Mouse (Mus musculus): ENCODE results near the gene C1qtnf9. TPM values are rescaled to one million over a fixed set of nuclear protein-coding genes. Genes with fewer than 3 reads are reported as not detected.

Gene C1qtnf9
- polyA plus RNA-seq, 1 experiment, result not detected

- no peak for TF ChIP-seq USF1 (IDR thresholded peaks at IDR 0.05; ENCODE audit: low read depth)
- no peak for TF ChIP-seq MYOD1 (IDR thresholded peaks at IDR 0.05; ENCODE audit: control insufficient read depth, insufficient read length, low read depth)
- TF ChIP-seq CTCF (IDR thresholded peaks at IDR 0.05; ENCODE audit: control insufficient read depth, insufficient read depth, insufficient read length), result no peak
- TF ChIP-seq MYOG (IDR thresholded peaks at IDR 0.05; ENCODE audit: control insufficient read depth, extremely low read depth, insufficient read length), result no peak
- no peak for TF ChIP-seq MAX (IDR thresholded peaks at IDR 0.05)
- TF ChIP-seq FOSL1 (IDR thresholded peaks at IDR 0.05; ENCODE audit: insufficient read depth, low read length, poor library complexity, severe bottlenecking), result no peak
- TF ChIP-seq CEBPB (IDR thresholded peaks at IDR 0.05; ENCODE audit: low read depth), result no peak
- no peak overlapping the region for H3K4me3 ChIP-seq (ENCODE audit: insufficient read depth, poor library complexity, severe bottlenecking)
- H3K79me2 ChIP-seq (ENCODE audit: control insufficient read depth, insufficient read depth), result no peaks in the 10 kb centered on the region
- H3K27me3 ChIP-seq (ENCODE audit: control insufficient read depth, insufficient read depth, insufficient read length), result peaks cover 32% of the 10 kb centered on the region
- H3K79me3 ChIP-seq (ENCODE audit: low read depth), result no peaks in the 10 kb centered on the region
- H3K36me3 ChIP-seq (ENCODE audit: control insufficient read depth, insufficient read depth), result no peaks in the 10 kb centered on the region
- no peak overlapping the region for H3ac ChIP-seq (ENCODE audit: control insufficient read depth, insufficient read length, low read depth)
These were observed 3.4 kb upstream of the C1qtnf9 start for GRCm38 (mm10) chr14:60764526-60764925.

GRCm38 (mm10) chr14:60765025-60765424 lies 2.9 kb upstream of the C1qtnf9 start:
- Histone ChIP-seq H3K36me3 (ENCODE audit: control insufficient read depth, insufficient read depth) (no peaks in the 10 kb centered on the region), H3K79me2 (ENCODE audit: control insufficient read depth, insufficient read depth) (no peaks in the 10 kb centered on the region), H3K4me3 (ENCODE audit: insufficient read depth, poor library complexity, severe bottlenecking) (no peak overlapping the region), H3K27me3 (ENCODE audit: control insufficient read depth, insufficient read depth, insufficient read length) (peaks cover 32% of the 10 kb centered on the region), H3K79me3 (ENCODE audit: low read depth) (no peaks in the 10 kb centered on the region), H3ac (ENCODE audit: control insufficient read depth, insufficient read length, low read depth) (no peak overlapping the region)
- no peak for TF ChIP-seq MYOG (IDR thresholded peaks at IDR 0.05; ENCODE audit: control insufficient read depth, extremely low read depth, insufficient read length)
- no peak for TF ChIP-seq MYOD1 (IDR thresholded peaks at IDR 0.05; ENCODE audit: control insufficient read depth, insufficient read length, low read depth)
- no peak for TF ChIP-seq CTCF (IDR thresholded peaks at IDR 0.05; ENCODE audit: control insufficient read depth, insufficient read depth, insufficient read length)
- TF ChIP-seq MAX (IDR thresholded peaks at IDR 0.05), result no peak
- no peak for TF ChIP-seq CEBPB (IDR thresholded peaks at IDR 0.05; ENCODE audit: low read depth)
- no peak for TF ChIP-seq USF1 (IDR thresholded peaks at IDR 0.05; ENCODE audit: low read depth)
- TF ChIP-seq FOSL1 (IDR thresholded peaks at IDR 0.05; ENCODE audit: insufficient read depth, low read length, poor library complexity, severe bottlenecking), result no peak

GRCm38 (mm10) chr14:60769340-60769739 lies 1.4 kb downstream of the C1qtnf9 start:
- Histone ChIP-seq H3K79me3 (ENCODE audit: low read depth) (no peaks in the 10 kb centered on the region), H3K36me3 (ENCODE audit: control insufficient read depth, insufficient read depth) (no peaks in the 10 kb centered on the region), H3K79me2 (ENCODE audit: control insufficient read depth, insufficient read depth) (no peaks in the 10 kb centered on the region), H3ac (ENCODE audit: control insufficient read depth, insufficient read length, low read depth) (no peak overlapping the region), H3K27me3 (ENCODE audit: control insufficient read depth, insufficient read depth, insufficient read length) (peaks cover 38% of the 10 kb centered on the region), H3K4me3 (ENCODE audit: insufficient read depth, poor library complexity, severe bottlenecking) (no peak overlapping the region)
- TF ChIP-seq MYOD1 (IDR thresholded peaks at IDR 0.05; ENCODE audit: control insufficient read depth, insufficient read length, low read depth) (no peak), USF1 (IDR thresholded peaks at IDR 0.05; ENCODE audit: low read depth) (no peak), CEBPB (IDR thresholded peaks at IDR 0.05; ENCODE audit: low read depth) (no peak), MAX (IDR thresholded peaks at IDR 0.05) (no peak), MYOG (IDR thresholded peaks at IDR 0.05; ENCODE audit: control insufficient read depth, extremely low read depth, insufficient read length) (no peak), CTCF (IDR thresholded peaks at IDR 0.05; ENCODE audit: control insufficient read depth, insufficient read depth, insufficient read length) (no peak), FOSL1 (IDR thresholded peaks at IDR 0.05; ENCODE audit: insufficient read depth, low read length, poor library complexity, severe bottlenecking) (no peak)

GRCm38 (mm10) chr14:60770594-60770993 lies 2.7 kb downstream of the C1qtnf9 start:
- H3K79me2 ChIP-seq (ENCODE audit: control insufficient read depth, insufficient read depth), result no peaks in the 10 kb centered on the region
- no peak for TF ChIP-seq CEBPB (IDR thresholded peaks at IDR 0.05; ENCODE audit: low read depth)
- no peak overlapping the region for H3K4me3 ChIP-seq (ENCODE audit: insufficient read depth, poor library complexity, severe bottlenecking)
- no peaks in the 10 kb centered on the region for H3K79me3 ChIP-seq (ENCODE audit: low read depth)
- no peaks in the 10 kb centered on the region for H3K36me3 ChIP-seq (ENCODE audit: control insufficient read depth, insufficient read depth)
- no peak overlapping the region for H3ac ChIP-seq (ENCODE audit: control insufficient read depth, insufficient read length, low read depth)
- peaks cover 34% of the 10 kb centered on the region for H3K27me3 ChIP-seq (ENCODE audit: control insufficient read depth, insufficient read depth, insufficient read length)

GRCm38 (mm10) chr14:60771057-60771456 lies 3.1 kb downstream of the C1qtnf9 start:
- Histone ChIP-seq H3ac (ENCODE audit: control insufficient read depth, insufficient read length, low read depth) (no peak overlapping the region), H3K27me3 (ENCODE audit: control insufficient read depth, insufficient read depth, insufficient read length) (peaks cover 29% of the 10 kb centered on the region), H3K36me3 (ENCODE audit: control insufficient read depth, insufficient read depth) (no peaks in the 10 kb centered on the region), H3K79me3 (ENCODE audit: low read depth) (no peaks in the 10 kb centered on the region), H3K4me3 (ENCODE audit: insufficient read depth, poor library complexity, severe bottlenecking) (no peak overlapping the region), H3K79me2 (ENCODE audit: control insufficient read depth, insufficient read depth) (no peaks in the 10 kb centered on the region)
- TF ChIP-seq CEBPB (IDR thresholded peaks at IDR 0.05; ENCODE audit: low read depth) (no peak), MYOG (IDR thresholded peaks at IDR 0.05; ENCODE audit: control insufficient read depth, extremely low read depth, insufficient read length) (no peak), MAX (IDR thresholded peaks at IDR 0.05) (no peak), MYOD1 (IDR thresholded peaks at IDR 0.05; ENCODE audit: control insufficient read depth, insufficient read length, low read depth) (no peak), CTCF (IDR thresholded peaks at IDR 0.05; ENCODE audit: control insufficient read depth, insufficient read depth, insufficient read length) (peak; percentile 83)

- TF ChIP-seq CTCF (IDR thresholded peaks at IDR 0.05; ENCODE audit: control insufficient read depth, insufficient read depth, insufficient read length), result no peak
- no peak for TF ChIP-seq MYOD1 (IDR thresholded peaks at IDR 0.05; ENCODE audit: control insufficient read depth, insufficient read length, low read depth)
- TF ChIP-seq CEBPB (IDR thresholded peaks at IDR 0.05; ENCODE audit: low read depth), result no peak
- TF ChIP-seq USF1 (IDR thresholded peaks at IDR 0.05; ENCODE audit: low read depth), result no peak
- no peak for TF ChIP-seq MAX (IDR thresholded peaks at IDR 0.05)
- no peak for TF ChIP-seq FOSL1 (IDR thresholded peaks at IDR 0.05; ENCODE audit: insufficient read depth, low read length, poor library complexity, severe bottlenecking)
- TF ChIP-seq MYOG (IDR thresholded peaks at IDR 0.05; ENCODE audit: control insufficient read depth, extremely low read depth, insufficient read length), result no peak
- H3K27me3 ChIP-seq (ENCODE audit: control insufficient read depth, insufficient read depth, insufficient read length), result peaks cover 8% of the 10 kb centered on the region
- no peaks in the 10 kb centered on the region for H3K36me3 ChIP-seq (ENCODE audit: control insufficient read depth, insufficient read depth)
- no peak overlapping the region for H3K4me3 ChIP-seq (ENCODE audit: insufficient read depth, poor library complexity, severe bottlenecking)
- no peaks in the 10 kb centered on the region for H3K79me3 ChIP-seq (ENCODE audit: low read depth)
- no peak overlapping the region for H3ac ChIP-seq (ENCODE audit: control insufficient read depth, insufficient read length, low read depth)
- H3K79me2 ChIP-seq (ENCODE audit: control insufficient read depth, insufficient read depth), result no peaks in the 10 kb centered on the region
These were observed 5.5 kb downstream of the C1qtnf9 start for GRCm38 (mm10) chr14:60773476-60773875.

All from C2C12 (cell line).